Mouse (Mus musculus): ENCODE measurements around the gene Tmem205.

Tmem205 gene

DNA sequence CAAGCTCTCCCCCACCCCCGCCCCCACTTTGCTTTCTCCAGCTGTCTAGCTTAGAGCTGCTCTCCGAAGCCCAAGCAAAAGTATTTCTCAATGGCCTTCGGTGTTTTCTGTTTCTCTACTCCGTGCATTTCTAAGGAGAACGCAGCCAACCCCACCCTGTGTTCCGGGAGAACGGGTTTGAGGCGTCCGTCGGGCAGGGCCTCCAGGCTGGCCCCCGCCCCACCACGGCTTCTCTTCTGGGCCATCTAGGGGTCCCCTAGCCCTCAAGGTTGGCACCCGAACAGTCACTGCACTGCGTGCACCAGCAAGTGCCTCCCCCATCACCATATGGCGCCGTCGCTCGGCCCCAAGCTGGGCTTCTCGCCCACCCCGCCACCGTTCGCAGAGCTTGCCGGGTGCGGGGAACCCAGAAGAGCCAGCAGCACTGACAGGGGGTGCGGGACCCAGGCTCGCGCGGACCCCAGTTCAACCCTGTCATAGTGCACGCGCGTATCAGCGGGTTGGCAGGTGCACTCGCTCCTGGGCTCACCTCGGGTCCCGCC, 9.8 kb downstream of the Tmem205 start:
- no peak for DNase-seq (ENCODE audit: low read depth, low spot score)

DNA sequence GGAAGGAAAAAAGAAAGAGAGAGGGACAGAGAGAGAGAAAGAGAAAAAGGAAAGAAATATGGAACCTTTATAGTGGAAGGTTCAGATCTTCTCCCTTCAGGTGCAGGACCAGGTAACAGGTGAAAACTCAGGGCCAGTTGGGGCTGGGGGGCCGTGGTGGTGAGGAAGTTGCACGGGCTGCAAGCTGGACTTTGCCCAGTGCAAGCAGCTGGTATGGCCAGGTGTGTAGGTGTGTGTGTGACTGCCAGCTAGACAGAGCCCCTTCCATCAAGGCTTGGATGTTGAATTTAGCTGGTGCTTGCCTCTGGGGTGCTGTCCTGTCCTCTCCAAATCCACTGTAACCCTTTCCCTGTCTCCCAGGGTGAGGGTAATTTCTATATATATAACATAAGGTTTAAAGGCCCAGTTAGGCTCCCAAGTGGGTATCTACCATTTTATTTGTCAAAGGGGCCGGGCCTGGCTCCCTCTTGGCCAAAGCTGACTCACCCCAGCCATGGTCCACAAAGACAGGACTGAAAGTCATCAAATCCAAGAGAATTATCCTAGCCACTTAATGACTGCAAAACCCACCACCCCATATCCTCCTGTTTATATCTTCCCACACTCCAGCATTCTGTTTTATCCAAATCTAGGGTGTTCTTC, 10.4 kb downstream of the Tmem205 start:
- DNase-seq (ENCODE audit: low read depth, low spot score) = no peak

DNA sequence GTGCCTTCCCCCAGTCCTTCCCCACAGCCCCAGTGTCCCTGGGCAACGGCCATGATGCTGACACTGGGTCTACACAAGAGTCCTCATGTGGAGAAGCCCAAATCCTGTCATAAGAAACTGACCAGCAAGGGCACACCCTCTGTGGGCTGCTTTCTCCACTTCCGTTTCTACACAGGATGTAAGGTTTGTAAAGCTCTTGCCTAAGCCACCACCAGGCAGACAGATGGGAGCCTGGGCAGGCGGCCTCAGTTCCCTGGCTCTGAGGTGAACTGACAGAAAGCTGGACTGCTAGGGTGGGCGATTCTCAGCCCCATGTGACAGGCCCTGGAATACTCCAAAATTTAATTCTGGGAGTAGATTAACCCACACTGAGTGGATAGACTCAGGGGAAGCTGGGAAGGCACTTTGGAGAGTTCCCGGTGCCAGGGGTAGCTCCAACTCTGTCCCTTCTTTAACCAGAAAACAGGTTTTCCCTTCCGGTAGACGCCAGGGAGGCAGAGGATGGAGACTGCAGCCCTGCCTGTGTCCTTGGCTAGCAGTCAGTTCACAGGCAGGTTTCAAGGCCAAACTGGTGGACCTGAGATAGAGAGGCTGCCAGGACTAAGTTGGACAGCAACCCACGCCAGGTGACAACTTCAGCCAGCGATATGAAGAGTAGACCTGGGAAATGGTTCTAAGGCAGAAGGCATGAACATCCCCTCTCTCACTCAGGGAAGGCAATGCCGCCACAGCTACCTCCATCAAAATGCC, 17.7 kb downstream of the Tmem205 start:
- no peak for DNase-seq (ENCODE audit: low read depth, low spot score)

DNA sequence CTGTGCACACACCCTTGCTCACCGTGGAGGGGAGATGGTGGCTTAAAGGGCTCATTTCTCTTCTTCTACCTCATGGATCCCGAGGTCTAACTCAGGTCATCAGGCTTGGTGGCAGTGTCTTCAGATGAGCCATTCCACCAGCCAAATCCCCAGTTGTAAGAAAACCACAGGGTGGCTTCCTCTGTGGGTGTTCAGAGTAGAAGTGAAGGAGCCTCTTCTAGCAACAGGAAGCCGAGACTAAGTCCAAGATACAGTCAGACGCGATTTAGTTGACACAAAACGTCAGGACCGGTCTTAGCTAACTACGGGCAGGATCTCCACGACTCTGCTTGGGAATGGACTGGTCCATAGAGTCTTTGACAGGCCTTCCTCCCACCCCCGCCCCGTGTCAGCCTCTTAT, 19.1 kb downstream of the Tmem205 start:
- DNase-seq (ENCODE audit: low read depth, low spot score) = no peak

DNA sequence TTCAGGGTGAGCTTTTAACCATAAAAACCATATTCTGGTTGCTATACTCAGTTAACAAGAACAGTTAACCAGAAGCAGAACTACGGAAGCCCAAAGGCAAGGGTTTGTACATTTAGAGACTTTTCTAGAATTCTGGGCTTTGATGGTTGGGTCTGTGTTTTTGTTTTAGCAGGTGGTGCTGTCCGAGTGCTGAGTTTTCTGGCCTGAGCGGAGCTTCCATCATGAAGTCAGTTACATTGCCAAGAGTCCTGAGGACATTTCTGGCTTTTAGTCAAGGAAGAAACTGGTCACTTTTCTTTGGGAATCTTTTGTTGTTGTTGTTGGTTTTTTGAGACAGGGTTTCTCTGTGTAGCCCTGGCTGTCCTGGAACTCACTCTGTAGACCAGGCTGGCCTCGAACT, 23.3 kb downstream of the Tmem205 start:
- DNase-seq (ENCODE audit: low read depth, low spot score) = no peak

DNA sequence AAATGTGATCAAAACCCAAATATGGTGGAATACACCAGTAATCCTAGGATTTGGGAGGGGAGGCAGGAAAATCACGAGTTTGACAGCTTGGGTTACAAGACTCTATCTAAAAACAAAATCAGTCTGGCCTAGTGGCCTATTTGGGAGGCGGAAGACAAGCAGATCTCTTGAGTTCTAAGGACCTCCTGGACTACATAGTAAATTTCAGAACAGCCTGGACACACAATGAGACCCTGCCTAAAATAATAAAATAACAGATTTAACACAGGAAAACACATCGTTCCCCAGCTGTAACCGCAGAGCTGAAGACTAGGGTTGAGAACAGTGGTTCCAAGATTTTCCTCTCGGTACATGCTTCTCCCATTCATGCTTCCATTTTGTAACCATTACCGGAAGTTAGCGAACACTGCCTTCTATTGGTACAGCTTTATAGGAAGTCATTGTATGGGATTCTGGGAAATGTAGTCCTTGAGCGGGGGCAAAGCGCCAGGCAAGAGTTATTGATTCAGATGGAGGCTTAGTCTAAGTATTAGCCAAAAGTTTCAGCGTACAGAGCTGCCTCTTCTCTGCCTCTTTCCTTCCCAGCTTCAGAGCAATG, 26.0 kb downstream of the Tmem205 start:
- DNase-seq (ENCODE audit: low read depth, low spot score) = peak; percentile 48

DNA sequence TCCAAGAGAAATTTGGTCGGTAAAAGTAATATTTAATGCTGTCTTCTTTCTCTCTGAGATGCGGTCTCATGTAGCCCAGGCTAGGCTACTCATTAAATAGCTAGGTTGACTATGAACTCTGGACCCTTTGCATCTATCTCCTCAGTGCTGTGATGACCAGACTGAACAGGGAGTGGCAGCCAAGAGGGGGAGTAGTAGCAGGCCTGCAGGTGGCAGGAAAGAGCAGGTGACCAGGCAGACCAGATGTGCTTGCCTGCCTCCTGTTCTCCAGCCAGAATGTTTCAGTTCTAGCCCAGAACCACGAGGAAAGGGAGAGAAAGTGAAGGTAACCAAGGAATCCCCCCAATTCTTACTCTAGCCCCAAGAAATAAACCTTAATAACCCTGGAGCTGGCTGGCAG, 38.1 kb downstream of the Tmem205 start:
- no peak for DNase-seq (ENCODE audit: low read depth, low spot score)

DNA sequence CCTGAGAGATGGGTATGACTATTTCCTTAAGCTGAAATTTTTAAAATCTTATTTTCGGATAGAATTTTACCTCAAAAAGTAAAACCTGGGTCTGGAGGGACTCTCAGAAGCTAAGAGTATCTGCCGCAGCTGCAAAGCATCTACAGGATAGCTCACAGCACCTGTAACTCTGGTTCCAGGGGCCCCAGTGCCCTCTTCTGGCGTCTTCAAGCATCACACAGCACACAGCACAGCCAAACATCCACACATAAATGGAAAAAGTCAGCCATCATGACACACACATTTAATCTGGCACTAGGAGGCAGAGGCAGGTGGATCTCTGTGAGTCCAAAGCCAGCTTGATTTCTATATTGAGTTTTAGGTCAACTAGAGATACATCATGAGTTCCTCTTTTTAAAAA, 50.8 kb downstream of the Tmem205 start:
- no peak for DNase-seq (ENCODE audit: low read depth, low spot score)

DNA sequence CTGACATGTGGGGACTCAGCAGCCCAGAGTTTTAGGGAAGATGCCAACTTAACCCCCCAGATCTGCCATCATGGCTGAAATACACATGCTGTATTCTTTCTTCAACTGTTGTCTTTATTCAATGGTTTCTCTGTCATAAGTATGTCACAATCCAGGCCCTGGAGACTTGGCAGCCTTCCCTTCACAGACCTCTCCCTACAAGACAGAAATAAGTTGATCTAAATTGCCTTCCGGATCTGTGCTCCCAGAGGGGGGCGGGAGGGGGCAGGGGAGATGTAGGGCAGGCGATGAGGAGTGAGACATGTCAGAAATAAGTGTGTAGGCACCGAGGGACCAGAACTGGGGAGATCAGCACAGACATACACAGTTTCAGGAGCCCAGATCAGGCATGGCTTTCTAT, 55.2 kb downstream of the Tmem205 start:
- DNase-seq (ENCODE audit: low read depth, low spot score) = no peak

Measured in skeletal muscle tissue, adult 2 months (tissue).